Mouse (Mus musculus) B cell, adult 62 days (primary cell): ENCODE measurements around the gene Rasip1. TPM values are rescaled to one million over a fixed set of nuclear protein-coding genes. Genes with fewer than 3 reads are reported as not detected.

Experiments
- total RNA-seq: library from RNA; stranded (reverse); gene quantifications from 4 replicates; pipeline ENCODE4 v1.2.4, GENCODE M21; 2023

The Rasip1 gene
- total RNA-seq: 0.18 to 0.36 TPM (median 0.26 TPM) in 4 replicates

GRCm38 (mm10) chr7:45627261-45627660 is at the start of gene Rasip1:
TSS of gene Rasip1 (plus strand) at chr7:45627488.

DNA sequence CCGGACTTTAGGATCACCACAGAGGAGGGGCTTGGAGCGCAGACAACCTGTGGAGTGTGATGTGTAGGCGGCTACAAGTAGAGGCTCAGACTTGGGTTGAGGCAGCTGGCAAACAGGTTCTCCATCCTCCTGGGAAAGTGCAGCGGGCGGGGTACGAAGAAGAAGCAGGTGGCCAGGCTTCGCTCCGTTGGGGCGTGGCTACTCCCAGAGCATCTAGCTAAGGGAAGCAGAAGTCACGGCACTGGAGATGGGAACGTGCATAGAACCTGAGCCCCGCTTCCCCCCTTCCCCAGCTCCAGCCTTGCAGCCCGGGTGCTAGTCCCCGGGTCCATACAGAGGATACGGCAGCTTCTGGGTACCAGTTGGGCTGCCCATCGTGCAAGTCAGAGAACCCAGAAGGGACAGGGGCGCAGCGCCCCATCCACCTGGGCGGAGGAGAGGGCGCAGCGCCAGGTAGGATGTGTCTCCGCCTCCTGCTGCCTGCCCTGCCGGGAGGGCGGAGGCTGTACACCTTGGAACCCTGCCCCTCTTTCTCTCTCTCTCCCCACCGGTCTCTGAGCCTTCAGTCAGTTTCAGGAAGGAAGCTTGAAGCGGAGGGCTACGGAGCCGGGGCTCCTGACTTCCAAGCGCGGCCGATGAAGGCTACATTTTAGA is 10.1 kb upstream of the Rasip1 start, which contains the start of gene Fut1:
Gene Fut1 (plus strand): TSS at position 248 of the 654 bp plus-strand sequence.

GRCm38 (mm10) chr7:45621443-45621842 is 5.8 kb upstream of the Rasip1 start, which contains the start of gene Izumo1:
TSS of gene Izumo1 (plus strand) at chr7:45621811.

GRCm38 (mm10) chr7:45639561-45640027 is 12.3 kb downstream of the Rasip1 start, which contains the start of gene Mamstr:
TSS of gene Mamstr (plus strand) at chr7:45639977.

DNA sequence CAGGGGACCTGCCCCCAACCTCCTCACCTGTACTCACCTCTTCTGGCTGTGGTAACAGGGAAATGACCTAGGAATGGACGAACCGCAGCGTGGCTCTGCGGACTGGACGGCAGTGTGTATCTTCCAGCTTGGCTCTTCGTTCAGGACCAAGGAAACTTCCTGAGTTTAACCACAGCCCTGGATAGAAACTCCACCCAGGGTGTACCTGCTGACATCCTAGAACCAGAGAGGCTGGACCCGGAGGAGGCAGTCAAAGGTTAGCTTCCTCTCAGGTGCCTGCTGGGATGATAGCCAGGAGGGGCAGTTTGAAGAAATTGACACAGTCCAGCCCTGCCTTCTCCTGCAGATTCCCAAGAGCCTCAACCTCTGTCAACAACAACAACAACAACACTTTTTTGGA is 38.9 kb downstream of the Rasip1 start, which contains the start of gene Fut2:
Gene Fut2 (minus strand): TSS at position 234 of the 400 bp plus-strand sequence.

GRCm38 (mm10) chr7:45683396-45684050 is 56.2 kb downstream of the Rasip1 start, which contains the start of gene Ntn5:
TSS of gene Ntn5 (plus strand) at chr7:45684022.

Other genes starting within 250 kb of the Rasip1 start
- gene Snrnp70, start 231.7 kb upstream of the Rasip1 start, total RNA-seq: 589 to 644 TPM (median 622 TPM) in 4 replicates
- not detected in 4 replicates for gene Kcna7, start 221.8 kb upstream of the Rasip1 start, total RNA-seq
- not detected in 4 replicates for gene Ntf5, start 213.8 kb upstream of the Rasip1 start, total RNA-seq
- gene Lhb, start 206.7 kb upstream of the Rasip1 start, total RNA-seq: not detected in 4 replicates
- gene Gys1, start 192.6 kb upstream of the Rasip1 start, total RNA-seq: 15.2 to 18.0 TPM (median 16.1 TPM) in 4 replicates
- 40.7 to 51.8 TPM (median 44.5 TPM) in 4 replicates for gene Ruvbl2, start 189.4 kb upstream of the Rasip1 start, total RNA-seq
- gene Ftl1, start 167.6 kb upstream of the Rasip1 start, total RNA-seq: 663 to 714 TPM (median 691 TPM) in 4 replicates
- gene Bax, start 160.6 kb upstream of the Rasip1 start, total RNA-seq: 111 to 118 TPM (median 114 TPM) in 4 replicates
- gene Tulp2, start 145.6 kb upstream of the Rasip1 start, total RNA-seq: not detected in 4 replicates
- 0.98 to 2.1 TPM in 2 of 4 replicates, not detected in the others for gene Gm45808, start 140.7 kb upstream of the Rasip1 start, total RNA-seq
- 2.7 to 4.4 TPM (median 3.5 TPM) in 4 replicates for gene Dhdh, start 138.7 kb upstream of the Rasip1 start, total RNA-seq
- 71.0 to 90.0 TPM (median 76.5 TPM) in 4 replicates for gene Nucb1, start 117.1 kb upstream of the Rasip1 start, total RNA-seq
- gene Ppp1r15a, start 101.2 kb upstream of the Rasip1 start, total RNA-seq: 1,459 to 1,639 TPM (median 1,567 TPM) in 4 replicates
- gene Plekha4, start 101.2 kb upstream of the Rasip1 start, total RNA-seq: 1.4 to 3.1 TPM (median 2.0 TPM) in 4 replicates
- not detected in 4 replicates for gene Hsd17b14, start 72.6 kb upstream of the Rasip1 start, total RNA-seq
- 29.0 to 35.7 TPM (median 34.2 TPM) in 4 replicates for gene Bcat2, start 57.3 kb upstream of the Rasip1 start, total RNA-seq
- gene Fgf21, start 12.0 kb upstream of the Rasip1 start, total RNA-seq: not detected in 4 replicates
- not detected in 4 replicates for gene Fut1, start 10.2 kb upstream of the Rasip1 start, total RNA-seq
- gene Izumo1, start 5.7 kb upstream of the Rasip1 start, total RNA-seq: not detected in 4 replicates
- gene Mamstr, start 12.5 kb downstream of the Rasip1 start, total RNA-seq: not detected in 4 replicates
- not detected in 4 replicates for gene Fut2, start 38.9 kb downstream of the Rasip1 start, total RNA-seq
- not detected in 4 replicates for gene Ntn5, start 56.5 kb downstream of the Rasip1 start, total RNA-seq
- gene Sec1, start 66.9 kb downstream of the Rasip1 start, total RNA-seq: not detected in 4 replicates
- not detected in 4 replicates for gene Car11, start 72.4 kb downstream of the Rasip1 start, total RNA-seq
- 19.3 to 25.2 TPM (median 23.7 TPM) in 4 replicates for gene Dbp, start 77.6 kb downstream of the Rasip1 start, total RNA-seq
- gene Rpl18, start 88.0 kb downstream of the Rasip1 start, total RNA-seq: 2,047 to 2,170 TPM (median 2,138 TPM) in 4 replicates
- gene Sphk2, start 90.5 kb downstream of the Rasip1 start, total RNA-seq: 31.9 to 35.1 TPM (median 32.5 TPM) in 4 replicates
- gene Fam83e, start 93.7 kb downstream of the Rasip1 start, total RNA-seq: 1.0 to 1.9 TPM (median 1.5 TPM) in 4 replicates
- not detected in 4 replicates for gene Spaca4, start 98.3 kb downstream of the Rasip1 start, total RNA-seq
- 0.12 to 0.39 TPM in 2 of 4 replicates, not detected in the others for gene Lmtk3, start 156.2 kb downstream of the Rasip1 start, total RNA-seq
- 1.4 to 1.9 TPM (median 1.5 TPM) in 3 of 4 replicates, not detected in the other for gene Sult2b1, start 157.2 kb downstream of the Rasip1 start, total RNA-seq
- gene Cyth2, start 187.1 kb downstream of the Rasip1 start, total RNA-seq: 132 to 162 TPM (median 146 TPM) in 4 replicates
- gene Kcnj14, start 197.3 kb downstream of the Rasip1 start, total RNA-seq: 3.5 to 4.3 TPM (median 3.9 TPM) in 4 replicates
- gene Grwd1, start 203.5 kb downstream of the Rasip1 start, total RNA-seq: 29.3 to 33.0 TPM (median 30.4 TPM) in 4 replicates
- gene Kdelr1, start 245.3 kb downstream of the Rasip1 start, total RNA-seq: 51.0 to 58.7 TPM (median 51.4 TPM) in 4 replicates